Mouse (Mus musculus) right cerebral cortex, postnatal 36 days (tissue): ENCODE results near the gene Lgals12.
A peak's percentile ranks its signal among the peaks of the same experiment; 100 is the strongest.

Source experiments
- DNase-seq, 2 experiments: peaks; one replicate each; pipeline ENCODE4 v3.0.0; 2022; ENCODE audit warnings: low spot score in 2 of 2, mixed read lengths in 1 of 2

Lgals12 gene

DNA sequence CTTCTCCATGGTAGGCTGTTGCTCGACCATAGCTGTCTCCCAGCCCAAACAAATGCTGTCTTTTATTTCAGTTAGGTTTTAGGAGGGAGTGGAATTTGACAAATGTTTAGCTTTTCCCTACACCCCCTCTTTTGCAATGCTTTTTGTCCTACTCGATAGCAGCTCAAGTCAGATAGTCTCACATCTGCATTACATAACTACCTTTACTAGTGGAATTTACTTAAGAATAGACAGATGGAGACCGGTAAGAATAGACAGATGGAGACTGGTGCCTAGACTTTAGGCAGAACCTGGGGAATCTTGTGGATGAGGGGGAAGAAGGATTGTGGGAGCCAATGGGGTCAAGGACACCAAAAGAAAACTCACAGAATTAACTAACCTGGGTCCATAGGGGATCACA is 23.4 kb downstream of the Lgals12 start:
- DNase-seq = no peak

DNA sequence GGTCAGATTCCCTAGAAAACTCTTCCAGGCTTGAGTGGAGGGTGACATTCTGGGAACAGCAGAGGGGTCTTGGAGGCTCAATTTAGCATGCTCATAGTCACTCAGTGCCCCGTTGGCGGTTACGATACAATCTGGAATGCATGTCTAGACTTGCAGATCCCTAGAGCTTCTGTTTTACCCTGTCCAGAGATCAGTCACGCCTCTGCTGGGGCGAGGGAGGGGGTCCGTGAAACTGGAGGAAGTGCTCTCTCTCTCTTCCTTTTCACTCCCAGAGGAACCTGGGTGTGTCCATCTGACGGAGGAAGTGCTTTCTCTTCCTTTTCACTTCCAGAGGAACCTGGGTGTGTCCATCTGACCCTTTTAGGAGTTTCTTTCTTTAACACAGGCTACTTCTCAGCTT is 23.9 kb downstream of the Lgals12 start:
- no peak for DNase-seq

- DNase-seq = no peak
These were observed 26.0 kb downstream of the Lgals12 start for GRCm38 (mm10) chr19:7581042-7581441.

DNA sequence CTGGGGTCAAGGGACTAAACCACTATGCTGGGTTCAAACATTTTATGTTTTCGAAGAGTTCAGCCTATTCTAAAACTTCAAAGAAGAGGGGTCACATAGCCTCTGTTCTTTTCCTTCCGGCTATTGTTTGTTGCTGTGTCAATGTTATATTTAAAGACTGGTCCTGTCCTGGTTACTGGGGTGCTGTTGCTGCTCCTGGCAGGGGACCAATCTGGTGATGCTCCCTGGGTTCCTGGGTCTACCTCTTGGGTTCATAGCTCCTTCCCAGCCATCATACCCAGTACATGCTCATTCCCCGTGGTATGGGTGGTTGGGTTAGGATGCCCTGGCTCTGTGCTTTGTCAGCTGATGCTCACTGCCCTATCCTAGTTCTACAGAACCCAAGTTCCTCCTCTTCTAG is 29.3 kb downstream of the Lgals12 start:
- DNase-seq = no peak

DNA sequence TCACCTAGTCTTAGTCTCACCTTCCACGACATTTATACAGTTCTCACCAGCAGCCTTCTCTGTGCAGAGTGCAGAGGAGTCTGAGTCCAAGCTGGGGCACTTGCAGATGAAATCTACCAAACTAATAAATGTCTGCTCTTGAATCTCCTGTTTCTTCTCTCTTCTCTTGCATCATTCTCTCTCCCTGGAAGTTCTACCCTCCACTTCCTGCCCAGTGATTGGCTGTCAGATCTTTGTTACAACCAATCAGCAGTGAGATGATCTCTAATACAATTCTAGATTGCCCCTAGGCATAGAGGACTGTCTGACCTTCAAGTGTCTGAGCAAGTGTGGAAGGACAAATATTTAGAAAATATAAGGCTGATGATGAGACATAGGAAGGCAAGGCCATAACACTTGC is 30.8 kb downstream of the Lgals12 start:
- DNase-seq = no peak

DNA sequence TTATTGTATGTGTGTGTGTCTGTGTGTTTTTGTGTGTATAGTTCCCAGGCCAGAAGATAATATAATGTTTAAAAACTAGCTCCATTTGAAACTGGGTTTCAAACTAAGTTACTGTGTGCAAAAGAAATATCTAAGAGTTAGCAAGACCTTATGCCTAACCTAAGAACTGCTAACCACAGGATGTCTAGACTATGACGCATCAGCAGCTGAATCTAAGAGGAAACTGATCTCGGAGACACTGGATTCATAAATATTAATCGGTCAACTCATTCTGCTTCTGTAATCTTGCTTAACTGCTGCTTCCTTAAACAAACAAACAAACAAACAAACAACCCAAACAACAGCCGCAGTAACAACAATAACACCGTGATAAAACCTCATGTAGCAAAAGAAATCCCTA is 37.3 kb downstream of the Lgals12 start:
- no peak for DNase-seq

DNA sequence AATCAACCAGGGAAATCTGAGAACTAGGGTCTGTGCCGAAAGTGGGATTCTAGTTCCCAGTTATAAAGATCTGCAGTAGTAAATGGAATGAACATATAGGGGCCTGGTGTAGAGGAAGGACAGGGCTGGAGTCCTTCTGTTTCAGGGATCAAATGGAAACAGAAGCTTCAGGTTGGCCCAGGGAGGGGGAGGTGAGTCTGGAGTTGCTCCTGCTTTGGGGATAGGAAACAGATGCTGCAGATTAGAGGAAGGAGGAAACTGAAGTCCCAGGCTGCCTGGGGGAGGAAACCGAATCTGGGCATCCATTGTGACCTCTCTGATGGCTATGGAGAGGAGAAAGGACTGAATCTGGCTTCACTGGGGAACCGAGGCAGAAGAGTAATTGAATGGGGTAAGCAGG is 38.6 kb downstream of the Lgals12 start:
- no peak for DNase-seq

DNA sequence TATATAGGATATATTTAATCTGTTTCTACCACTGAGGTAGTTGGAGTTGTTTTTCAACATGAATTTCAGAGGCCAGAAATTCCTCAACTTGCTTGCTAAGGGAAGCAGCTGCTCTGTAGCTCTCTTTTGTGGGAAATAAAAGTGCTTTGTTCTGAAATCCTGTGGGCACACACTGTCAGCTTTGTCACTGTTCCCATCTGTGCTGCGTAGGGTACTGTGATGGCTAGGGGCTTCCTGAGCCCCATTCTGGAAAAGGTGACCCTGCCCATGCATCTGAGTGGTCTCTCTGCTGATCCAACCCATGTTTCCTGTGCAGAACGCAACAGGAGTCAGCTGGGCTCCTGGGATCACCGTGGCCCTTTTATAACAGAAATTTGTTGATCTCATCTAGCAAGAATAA is 40.2 kb downstream of the Lgals12 start:
- peak in 1 of 2 experiments; percentile 36 for DNase-seq

GRCm38 (mm10) chr19:7564457-7564856 is 42.5 kb downstream of the Lgals12 start:
- no peak for DNase-seq

- DNase-seq = no peak
These were observed 43.3 kb downstream of the Lgals12 start for GRCm38 (mm10) chr19:7563676-7564075.

GRCm38 (mm10) chr19:7562601-7563129 is 44.3 kb downstream of the Lgals12 start:
- no peak for DNase-seq

- no peak for DNase-seq
These were observed 45.5 kb downstream of the Lgals12 start for GRCm38 (mm10) chr19:7561456-7561855.

- DNase-seq = no peak
These were observed 47.0 kb downstream of the Lgals12 start for GRCm38 (mm10) chr19:7559986-7560385.

- no peak for DNase-seq
These were observed 48.3 kb downstream of the Lgals12 start for GRCm38 (mm10) chr19:7558675-7559074.

DNA sequence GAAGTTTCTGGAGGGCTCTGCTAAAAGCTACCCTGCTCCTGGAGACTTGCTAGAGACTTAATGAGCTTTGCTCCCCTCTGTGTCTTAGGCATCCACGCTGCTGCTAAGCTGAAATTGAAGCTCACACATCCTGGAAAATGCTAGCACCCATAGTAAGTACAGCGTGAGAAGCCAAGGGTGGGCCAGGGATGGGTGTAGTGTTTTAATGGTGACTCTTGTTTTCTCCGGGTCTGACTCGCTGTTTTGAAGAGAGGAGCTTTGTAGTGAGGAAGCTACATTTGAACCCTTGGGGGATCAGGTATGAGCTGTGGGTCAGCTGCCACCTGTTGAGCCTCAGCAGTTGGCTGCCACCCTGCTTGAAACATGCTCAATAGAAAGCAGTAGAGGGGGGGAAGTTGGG is 49.1 kb downstream of the Lgals12 start:
- no peak for DNase-seq

- DNase-seq = peak in 1 of 2 experiments; percentile 29
These were observed 49.6 kb downstream of the Lgals12 start, which contains the start of gene Pla2g16 for GRCm38 (mm10) chr19:7557328-7557822. Gene Pla2g16 (plus strand): TSS chr19:7557459.

- DNase-seq = no peak
These were observed 50.4 kb downstream of the Lgals12 start for GRCm38 (mm10) chr19:7556641-7557040.

DNA sequence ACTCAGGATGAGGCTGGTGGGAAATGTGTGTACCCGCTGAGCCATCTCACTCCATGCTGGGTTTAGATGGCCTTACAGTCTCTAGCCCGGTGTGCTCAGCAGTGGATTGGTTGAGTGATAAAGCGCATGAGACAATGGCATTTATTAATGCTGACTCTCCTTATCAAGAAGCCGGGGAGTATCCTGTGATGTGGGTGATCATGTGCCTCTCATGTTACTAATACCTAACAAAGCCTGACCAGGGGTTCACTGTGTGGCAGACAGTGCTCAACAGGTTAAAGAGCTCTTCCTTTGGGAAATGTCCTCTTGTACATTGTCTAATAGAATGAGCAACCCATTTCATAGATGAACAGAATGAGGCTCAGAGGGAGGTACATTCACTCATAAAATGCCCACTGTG is 52.1 kb downstream of the Lgals12 start:
- no peak for DNase-seq

- DNase-seq = no peak
These were observed 53.6 kb downstream of the Lgals12 start for GRCm38 (mm10) chr19:7553441-7553840.

DNA sequence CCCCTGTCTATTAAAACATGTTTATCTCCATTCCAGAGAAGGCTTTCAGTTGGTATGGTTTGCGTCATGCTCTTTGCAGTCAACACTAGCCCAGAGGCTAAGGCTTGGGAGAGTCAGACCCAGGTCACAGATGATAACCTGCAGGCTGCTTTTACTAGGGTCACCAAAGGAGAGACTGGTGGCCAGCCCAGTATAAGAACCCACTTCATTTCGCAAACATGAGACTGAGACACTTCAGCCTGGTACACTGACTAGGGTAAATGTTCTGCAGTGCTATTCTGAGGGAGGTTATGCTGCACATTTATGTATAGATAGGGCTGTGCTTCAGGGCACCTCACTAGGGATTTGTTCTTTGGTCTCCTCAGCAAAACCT is 54.7 kb downstream of the Lgals12 start:
- no peak for DNase-seq

- no peak for DNase-seq
These were observed 55.3 kb downstream of the Lgals12 start for GRCm38 (mm10) chr19:7551550-7552300.

- DNase-seq = no peak
These were observed 58.1 kb downstream of the Lgals12 start for GRCm38 (mm10) chr19:7548924-7549323.
